Mouse (Mus musculus): Measurements from ENCODE around the gene Oxct1. TPM values are rescaled to one million over a fixed set of nuclear protein-coding genes. Genes with fewer than 3 reads are reported as not detected.

Gene Oxct1
- polyA plus RNA-seq, 1 experiment from 2014 or later, result 199 TPM

DNA sequence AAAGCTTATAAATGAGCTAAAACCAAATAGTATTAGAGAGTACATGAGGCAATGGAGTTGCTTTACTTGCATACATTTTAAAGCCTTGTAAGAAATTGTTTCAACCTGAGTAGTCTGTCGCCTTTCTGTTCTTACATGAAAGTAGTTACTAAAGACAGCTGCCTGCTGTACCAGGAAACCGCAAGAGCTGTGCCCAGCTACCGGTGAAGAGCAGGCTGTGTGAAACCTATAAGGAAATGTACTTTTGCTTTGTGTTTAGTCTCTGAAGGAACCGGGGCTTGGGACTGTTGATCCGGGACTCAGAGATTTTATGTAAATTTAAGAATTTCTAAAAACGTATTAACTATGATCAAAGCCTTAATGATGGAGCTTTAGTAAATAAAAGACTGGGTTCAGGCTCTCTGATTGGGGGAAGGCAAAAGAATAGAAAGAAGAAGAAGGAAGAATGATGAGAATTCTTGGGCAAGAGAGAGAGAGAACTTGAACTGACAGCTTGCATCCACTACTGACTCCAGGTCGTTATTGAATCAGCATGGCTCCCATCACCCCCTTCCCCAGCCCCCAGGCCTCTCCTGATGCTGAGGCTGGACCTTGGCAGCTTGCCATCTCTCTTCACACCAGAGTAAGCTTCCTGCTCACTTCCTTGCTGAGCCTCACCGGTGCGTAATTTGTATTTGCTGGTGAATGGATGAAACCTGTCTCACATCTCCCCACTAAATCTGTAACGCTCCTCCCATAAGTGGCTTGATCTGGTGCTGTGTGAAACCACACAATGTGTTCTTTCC is 59.6 kb downstream of the Oxct1 start:
- no peak for DNase-seq (ENCODE audit: low spot score)
- WGBS, result 81% methylated on average over 10 of the region's 10 CpGs
- Histone ChIP-seq H3K9ac (ENCODE audit: low read length) (no peak overlapping the region), H3K27me3 (replicated peaks; ENCODE audit: control insufficient read depth, insufficient read depth, low read length) (no peaks in the 10 kb centered on the region), H3K27ac (ENCODE audit: low read depth) (no peak overlapping the region), H3K9me3 (ENCODE audit: control insufficient read depth, low read length) (no peaks in the 10 kb centered on the region), H3K4me2 (ENCODE audit: low read length) (no peak overlapping the region), H3K4me1 (replicated peaks; ENCODE audit: control insufficient read depth, insufficient read depth, low read length) (0 out of 2 replicates have a peak, but pooled peaks cover 3% of the 10 kb centered on the region), H3K36me3 (ENCODE audit: control insufficient read depth, insufficient read depth, low read length) (no peaks in the 10 kb centered on the region), H3K4me3 (ENCODE audit: low read depth, low read length) (no peak overlapping the region)
- no peak for ATAC-seq (replicated peaks; ENCODE audit: low FRiP score, low TSS enrichment, low read depth)

DNA sequence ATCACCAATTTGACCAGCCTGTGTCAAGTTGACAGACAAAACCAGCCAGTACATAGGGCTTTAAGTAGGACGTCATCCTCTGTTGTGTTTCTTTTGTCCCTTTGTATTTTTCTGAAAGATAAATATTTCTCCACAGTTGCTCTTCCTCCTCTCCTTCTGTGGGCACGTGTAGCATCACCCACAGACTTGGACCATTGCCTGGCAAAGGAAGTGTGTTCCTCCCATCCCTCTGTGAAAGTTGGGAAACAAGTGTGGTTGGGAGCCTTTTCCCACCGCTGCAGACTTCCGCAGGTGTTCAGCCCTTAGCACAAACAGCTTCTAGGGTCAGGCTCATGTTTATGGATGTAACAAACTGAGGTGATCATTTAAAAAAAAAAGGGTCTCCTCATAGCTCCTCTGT is 61.3 kb downstream of the Oxct1 start:
- H3K4me1 ChIP-seq (replicated peaks; ENCODE audit: control insufficient read depth, insufficient read depth, low read length), result 0 out of 2 replicates have a peak, but pooled peaks cover 6% of the 10 kb centered on the region
- no peaks in the 10 kb centered on the region for H3K9me3 ChIP-seq (ENCODE audit: control insufficient read depth, low read length)
- no peak for DNase-seq (ENCODE audit: low spot score)
- no peak for ATAC-seq (replicated peaks; ENCODE audit: low FRiP score, low TSS enrichment, low read depth)
- H3K4me2 ChIP-seq (ENCODE audit: low read length), result no peak overlapping the region
- H3K36me3 ChIP-seq (ENCODE audit: control insufficient read depth, insufficient read depth, low read length), result peaks cover 5% of the 10 kb centered on the region; the same call in 1 of the 2 replicates
- no peaks in the 10 kb centered on the region for H3K27me3 ChIP-seq (replicated peaks; ENCODE audit: control insufficient read depth, insufficient read depth, low read length)
- no peak overlapping the region for H3K4me3 ChIP-seq (ENCODE audit: low read depth, low read length)
- WGBS, result 64% methylated on average over 4 of the region's 4 CpGs
- H3K27ac ChIP-seq (ENCODE audit: low read depth), result no peak overlapping the region
- no peak overlapping the region for H3K9ac ChIP-seq (ENCODE audit: low read length)

DNA sequence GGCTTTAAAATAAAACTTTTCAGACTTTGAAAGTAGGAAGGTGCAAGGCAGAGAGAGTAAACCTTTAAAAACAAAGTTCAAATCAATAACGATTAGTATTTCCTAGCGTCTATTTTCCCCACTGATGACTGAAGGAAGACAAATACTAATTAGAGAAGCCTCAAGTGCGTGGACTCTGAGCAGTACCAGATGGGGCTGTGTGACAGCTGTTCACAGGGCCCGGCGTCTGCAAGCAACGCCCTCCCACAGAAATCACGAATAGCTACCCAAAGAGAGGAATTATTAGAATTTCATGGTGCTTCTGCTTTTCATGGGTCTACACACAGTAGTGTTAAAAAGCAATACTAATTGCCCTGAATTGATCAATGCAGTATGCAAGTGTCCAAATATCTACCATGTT is 61.7 kb downstream of the Oxct1 start:
- Histone ChIP-seq H3K9ac (ENCODE audit: low read length) (no peak overlapping the region), H3K27me3 (replicated peaks; ENCODE audit: control insufficient read depth, insufficient read depth, low read length) (no peaks in the 10 kb centered on the region), H3K27ac (ENCODE audit: low read depth) (no peak overlapping the region), H3K4me1 (replicated peaks; ENCODE audit: control insufficient read depth, insufficient read depth, low read length) (0 out of 2 replicates have a peak, but pooled peaks cover 6% of the 10 kb centered on the region), H3K4me2 (ENCODE audit: low read length) (no peak overlapping the region), H3K4me3 (ENCODE audit: low read depth, low read length) (no peak overlapping the region), H3K9me3 (ENCODE audit: control insufficient read depth, low read length) (no peaks in the 10 kb centered on the region), H3K36me3 (ENCODE audit: control insufficient read depth, insufficient read depth, low read length) (peaks cover 10% of the 10 kb centered on the region; the same call in 1 of the 2 replicates)
- DNase-seq (ENCODE audit: low spot score) (no peak), ATAC-seq (replicated peaks; ENCODE audit: low FRiP score, low TSS enrichment, low read depth) (no peak)
- 51% methylated on average over 7 of the region's 7 CpGs for WGBS

- Histone ChIP-seq H3K4me3 (ENCODE audit: low read depth, low read length) (no peak overlapping the region), H3K4me2 (ENCODE audit: low read length) (no peak overlapping the region), H3K4me1 (replicated peaks; ENCODE audit: control insufficient read depth, insufficient read depth, low read length) (0 out of 2 replicates have a peak, but pooled peaks cover 6% of the 10 kb centered on the region), H3K27me3 (replicated peaks; ENCODE audit: control insufficient read depth, insufficient read depth, low read length) (no peaks in the 10 kb centered on the region), H3K9ac (ENCODE audit: low read length) (no peak overlapping the region), H3K9me3 (ENCODE audit: control insufficient read depth, low read length) (no peaks in the 10 kb centered on the region), H3K27ac (ENCODE audit: low read depth) (no peak overlapping the region), H3K36me3 (ENCODE audit: control insufficient read depth, insufficient read depth, low read length) (peaks cover 17% of the 10 kb centered on the region; the same call in 1 of the 2 replicates)
- DNase-seq (ENCODE audit: low spot score) (no peak), ATAC-seq (replicated peaks; ENCODE audit: low FRiP score, low TSS enrichment, low read depth) (no peak)
- WGBS, result 82% methylated on average over 3 of the region's 3 CpGs
These were observed 64.4 kb downstream of the Oxct1 start for GRCm38 (mm10) chr15:4090601-4091000.

GRCm38 (mm10) chr15:4092586-4092985 is 66.4 kb downstream of the Oxct1 start:
- 70% methylated on average over 2 of the region's 2 CpGs for WGBS
- H3K36me3 ChIP-seq (ENCODE audit: control insufficient read depth, insufficient read depth, low read length), result peaks cover 25% of the 10 kb centered on the region; the same call in 1 of the 2 replicates
- no peaks in the 10 kb centered on the region for H3K27me3 ChIP-seq (replicated peaks; ENCODE audit: control insufficient read depth, insufficient read depth, low read length)
- ATAC-seq (replicated peaks; ENCODE audit: low FRiP score, low TSS enrichment, low read depth) (no peak), DNase-seq (ENCODE audit: low spot score) (no peak)
- H3K4me3 ChIP-seq (ENCODE audit: low read depth, low read length), result no peak overlapping the region
- H3K9me3 ChIP-seq (ENCODE audit: control insufficient read depth, low read length), result no peaks in the 10 kb centered on the region
- H3K9ac ChIP-seq (ENCODE audit: low read length), result no peak overlapping the region
- H3K27ac ChIP-seq (ENCODE audit: low read depth), result no peak overlapping the region
- no peak overlapping the region for H3K4me2 ChIP-seq (ENCODE audit: low read length)
- H3K4me1 ChIP-seq (replicated peaks; ENCODE audit: control insufficient read depth, insufficient read depth, low read length), result 0 out of 2 replicates have a peak, but pooled peaks cover 6% of the 10 kb centered on the region

DNA sequence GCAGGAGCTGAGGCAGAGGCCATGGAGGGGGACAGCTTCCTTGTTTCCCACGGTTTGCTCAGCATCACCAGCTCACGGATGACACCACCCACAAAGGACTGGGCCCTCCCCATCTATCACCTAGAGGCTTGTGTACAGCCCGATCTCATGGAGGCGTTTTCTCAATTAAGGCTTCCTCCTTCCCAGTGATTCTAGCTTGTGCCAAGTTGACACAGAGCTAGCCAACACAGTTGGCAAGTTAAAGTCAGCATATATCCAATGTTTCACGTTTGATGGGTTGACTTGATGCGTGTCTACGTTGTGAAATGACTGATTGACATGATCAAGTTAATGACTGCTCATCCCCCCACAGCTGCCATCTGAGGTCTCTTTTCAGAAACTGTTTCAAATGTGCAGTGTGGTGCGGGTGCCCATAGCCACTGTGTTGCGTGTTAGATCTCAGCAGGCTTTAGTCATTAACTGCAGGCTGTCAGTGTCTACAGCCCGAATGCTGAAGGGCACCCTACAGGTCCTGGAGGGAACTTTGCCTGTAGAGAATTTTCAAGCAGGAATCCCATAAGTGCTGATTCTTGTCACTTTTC is 74.2 kb downstream of the Oxct1 start:
- Histone ChIP-seq H3K4me3 (ENCODE audit: low read depth, low read length) (no peak overlapping the region), H3K9ac (ENCODE audit: low read length) (no peak overlapping the region), H3K36me3 (ENCODE audit: control insufficient read depth, insufficient read depth, low read length) (peaks cover 24% of the 10 kb centered on the region; the same call in 1 of the 2 replicates), H3K27me3 (replicated peaks; ENCODE audit: control insufficient read depth, insufficient read depth, low read length) (no peaks in the 10 kb centered on the region), H3K27ac (ENCODE audit: low read depth) (no peak overlapping the region), H3K4me2 (ENCODE audit: low read length) (no peak overlapping the region), H3K9me3 (ENCODE audit: control insufficient read depth, low read length) (no peaks in the 10 kb centered on the region), H3K4me1 (replicated peaks; ENCODE audit: control insufficient read depth, insufficient read depth, low read length) (peaks cover 5% of the 10 kb centered on the region; the same call in 1 of the 2 replicates)
- no peak for DNase-seq (ENCODE audit: low spot score)
- ATAC-seq (replicated peaks; ENCODE audit: low FRiP score, low TSS enrichment, low read depth), result no peak
- WGBS, result 95% methylated on average over 10 of the region's 10 CpGs

DNA sequence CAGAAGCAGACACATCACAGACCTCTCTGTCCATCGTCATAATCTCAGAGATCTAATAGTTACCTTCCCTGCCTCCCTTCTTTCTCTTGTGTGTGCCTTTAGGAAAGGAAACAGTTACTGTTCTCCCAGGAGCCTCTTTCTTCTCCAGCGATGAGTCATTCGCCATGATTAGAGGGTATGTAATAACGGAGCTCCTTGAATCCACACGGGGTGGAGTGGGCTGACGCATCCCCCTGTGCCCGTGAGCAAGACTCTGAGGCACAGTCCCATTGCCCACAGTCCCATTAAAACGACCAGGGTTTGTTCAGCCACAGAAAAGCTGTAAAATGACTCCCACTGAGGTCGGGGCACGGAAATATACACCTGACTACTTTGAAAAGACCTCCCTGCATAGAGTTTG is 74.8 kb downstream of the Oxct1 start:
- peaks cover 24% of the 10 kb centered on the region; the same call in 1 of the 2 replicates for H3K36me3 ChIP-seq (ENCODE audit: control insufficient read depth, insufficient read depth, low read length)
- H3K4me1 ChIP-seq (replicated peaks; ENCODE audit: control insufficient read depth, insufficient read depth, low read length), result peaks cover 5% of the 10 kb centered on the region; the same call in 1 of the 2 replicates
- DNase-seq (ENCODE audit: low spot score), result no peak
- H3K27ac ChIP-seq (ENCODE audit: low read depth), result no peak overlapping the region
- no peak for ATAC-seq (replicated peaks; ENCODE audit: low FRiP score, low TSS enrichment, low read depth)
- H3K9ac ChIP-seq (ENCODE audit: low read length), result no peak overlapping the region
- no peak overlapping the region for H3K4me3 ChIP-seq (ENCODE audit: low read depth, low read length)
- H3K27me3 ChIP-seq (replicated peaks; ENCODE audit: control insufficient read depth, insufficient read depth, low read length), result no peaks in the 10 kb centered on the region
- 85% methylated on average over 10 of the region's 10 CpGs for WGBS
- H3K4me2 ChIP-seq (ENCODE audit: low read length), result no peak overlapping the region
- H3K9me3 ChIP-seq (ENCODE audit: control insufficient read depth, low read length), result no peaks in the 10 kb centered on the region

DNA sequence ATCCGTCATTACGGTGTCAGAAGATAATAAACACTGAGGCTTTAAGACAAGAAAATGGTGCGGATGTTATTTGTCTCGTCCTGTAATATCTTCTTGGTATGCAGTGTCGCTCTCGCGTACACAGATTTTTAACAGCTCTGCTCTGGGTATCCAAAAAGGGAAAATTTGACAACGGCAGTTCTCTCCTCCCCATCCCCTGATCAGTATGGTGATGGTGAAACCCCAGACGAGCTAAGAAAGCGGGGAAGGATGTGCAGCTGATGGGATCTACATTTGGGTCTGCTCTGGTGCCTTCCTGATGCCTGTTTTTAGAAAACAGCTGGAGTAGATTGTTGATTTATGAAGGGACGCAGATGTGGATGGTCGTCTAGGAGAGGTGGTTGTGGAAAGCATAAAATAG is 78.1 kb downstream of the Oxct1 start:
- no peak overlapping the region for H3K4me3 ChIP-seq (ENCODE audit: low read depth, low read length)
- H3K36me3 ChIP-seq (ENCODE audit: control insufficient read depth, insufficient read depth, low read length), result peaks cover 15% of the 10 kb centered on the region; the same call in 1 of the 2 replicates
- H3K9me3 ChIP-seq (ENCODE audit: control insufficient read depth, low read length), result no peaks in the 10 kb centered on the region
- H3K27me3 ChIP-seq (replicated peaks; ENCODE audit: control insufficient read depth, insufficient read depth, low read length), result no peaks in the 10 kb centered on the region
- no peak overlapping the region for H3K4me2 ChIP-seq (ENCODE audit: low read length)
- H3K27ac ChIP-seq (ENCODE audit: low read depth), result no peak overlapping the region
- H3K4me1 ChIP-seq (replicated peaks; ENCODE audit: control insufficient read depth, insufficient read depth, low read length), result peaks cover 5% of the 10 kb centered on the region; the same call in 1 of the 2 replicates
- no peak for ATAC-seq (replicated peaks; ENCODE audit: low FRiP score, low TSS enrichment, low read depth)
- 41% methylated on average over 12 of the region's 12 CpGs for WGBS
- H3K9ac ChIP-seq (ENCODE audit: low read length), result no peak overlapping the region
- DNase-seq (ENCODE audit: low spot score), result no peak

Data from intestine, embryonic 14.5 days (tissue).